Mouse (Mus musculus) small intestine, adult 2 months (tissue): ENCODE results near the gene Syndig1.

ENCODE experiments used
- CTCF ChIP-seq: fragments of 200-500 bp; IDR thresholded peaks from 2 replicates; pipeline ENCODE4 v1.5.1; 2012; ENCODE audit warnings: low read depth, mild to moderate bottlenecking, control low read depth, inconsistent platforms, low read length, moderate library complexity, mixed read lengths; ENCODE audit not compliant: insufficient replicate concordance, insufficient read length; ENCODE audit errors: extremely low read depth
- POLR2A ChIP-seq: fragments of 200-500 bp; IDR thresholded peaks from 2 replicates; pipeline ENCODE4 v1.6.1; 2012; ENCODE audit warnings: low read depth, mild to moderate bottlenecking, control low read depth, inconsistent platforms, low read length, moderate library complexity

DNA sequence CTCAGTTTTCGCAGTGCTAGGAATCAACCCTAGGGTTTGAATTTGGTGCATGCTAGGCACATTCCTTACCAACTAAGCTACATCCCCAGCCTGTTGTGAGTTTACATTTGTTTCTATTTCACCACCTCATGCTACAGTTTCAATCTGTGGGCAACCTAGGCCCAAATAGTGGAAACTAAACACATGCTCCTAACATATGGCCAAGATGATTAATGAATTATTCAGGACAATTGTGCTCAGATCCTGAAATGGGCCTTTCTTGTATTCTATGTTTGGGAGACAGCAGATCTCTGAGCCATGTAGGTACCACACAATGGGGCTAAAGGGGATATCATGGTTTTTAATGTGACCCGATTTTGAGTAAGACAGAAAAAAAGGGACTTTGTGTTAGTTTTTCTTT is 96.9 kb downstream of the Syndig1 start:
- TF ChIP-seq CTCF (no peak), POLR2A (no peak)
